Mouse (Mus musculus) stomach, postnatal 0 days (tissue): ENCODE results near the gene Brd7. TPM values are rescaled to one million over a fixed set of nuclear protein-coding genes. Genes with fewer than 3 reads are reported as not detected.
A peak's percentile ranks its signal among the peaks of the same experiment; 100 is the strongest.

Source experiments
- ATAC-seq: fragments of 200-750 bp; cut with Nextera tagmentation; 2 replicates; pipeline ENCODE4 v1.8.0; 2017; ENCODE audit not compliant: low FRiP score, low TSS enrichment
- DNase-seq: peaks from one replicate; pipeline ENCODE4 v3.0.0-alpha.2; 2016; ENCODE audit warnings: low spot score
- H3K27ac ChIP-seq: fragments of 300-500 bp; sonication (generic); replicated peaks from 2 replicates; pipeline ENCODE4 v1.5.1; 2014; ENCODE audit warnings: mild to moderate bottlenecking, control low read depth
- H3K27me3 ChIP-seq: fragments of 300-500 bp; sonication (generic); 2 replicates; pipeline ENCODE4 v1.6.1; 2014; ENCODE audit warnings: low read length; ENCODE audit not compliant: control insufficient read depth, insufficient read depth
- H3K36me3 ChIP-seq: fragments of 300-500 bp; sonication (generic); 2 replicates; pipeline ENCODE4 v1.6.1; 2014; ENCODE audit warnings: low read length, mixed read lengths; ENCODE audit not compliant: control insufficient read depth, insufficient read depth
- H3K4me1 ChIP-seq: fragments of 300-500 bp; sonication (generic); replicated peaks from 2 replicates; pipeline ENCODE4 v1.6.1; 2014; ENCODE audit warnings: antibody characterized with exemption; ENCODE audit not compliant: control insufficient read depth, insufficient read depth
- H3K4me2 ChIP-seq: fragments of 300-500 bp; sonication (generic); replicated peaks from 2 replicates; pipeline ENCODE4 v1.6.1; 2014; ENCODE audit warnings: low read depth, mild to moderate bottlenecking, control low read depth, moderate library complexity
- H3K4me3 ChIP-seq: fragments of 300-500 bp; sonication (generic); 2 replicates; pipeline ENCODE4 v1.5.1; 2014; ENCODE audit warnings: low read depth, low read length, control low read depth
- H3K9ac ChIP-seq: fragments of 300-500 bp; sonication (generic); 2 replicates; pipeline ENCODE4 v1.6.1; 2014; ENCODE audit warnings: mild to moderate bottlenecking, low read length, control low read depth, mixed read lengths
- H3K9me3 ChIP-seq: fragments of 300-500 bp; sonication (generic); 2 replicates; pipeline ENCODE4 v1.6.1; 2016; ENCODE audit warnings: low read length; ENCODE audit not compliant: control insufficient read depth
- CTCF ChIP-seq: IDR thresholded peaks from 2 replicates; pipeline ENCODE4 v1.5.1; 2016; ENCODE audit warnings: antibody characterized with exemption, low read depth, mild to moderate bottlenecking, moderate library complexity
- EP300 ChIP-seq: optimal IDR thresholded peaks from 2 replicates; pipeline ENCODE3; 2016; ENCODE audit warnings: antibody characterized with exemption
- WGBS: fragments of 180-500 bp; shearing (Covaris S2); extraction: QIAGEN DNeasy Blood & Tissue Kit; methylation state at CpG from one replicate; pipeline ENCODE4 v1.1.7; 2014; 5-methylcytosine and 5-hydroxymethylcytosine counted together
- polyA plus RNA-seq: library from polyadenylated mRNA; unstranded; fragments of >200 nt; fragmentation: Nextera tagmentation; extraction: Ambion mirVana; gene quantifications from 2 replicates; pipeline ENCODE4 v1.2.1, GENCODE M21; 2015

Brd7 gene
- polyA plus RNA-seq, 1 experiment from 2014 or later = 42.5 TPM

- DNase-seq = no peak
- no peak overlapping the region for H3K9ac ChIP-seq
- no peak overlapping the region for H3K4me3 ChIP-seq
- TF ChIP-seq CTCF (no peak), EP300 (no peak)
- WGBS = 86% methylated on average over 4 of the region's 4 CpGs
- H3K9me3 ChIP-seq = no peaks in the 10 kb centered on the region
- H3K27ac ChIP-seq = no peak overlapping the region
- H3K27me3 ChIP-seq = no peaks in the 10 kb centered on the region
- ATAC-seq = no peak
- no peak overlapping the region for H3K4me2 ChIP-seq
- H3K36me3 ChIP-seq = no peaks in the 10 kb centered on the region
- no peaks in the 10 kb centered on the region for H3K4me1 ChIP-seq
These were observed 56.2 kb downstream of the Brd7 start for GRCm38 (mm10) chr8:88305814-88306213.

GRCm38 (mm10) chr8:88301589-88302437 is 60.2 kb downstream of the Brd7 start:
- Histone ChIP-seq H3K9ac (no peak overlapping the region), H3K4me2 (no peak overlapping the region), H3K9me3 (no peaks in the 10 kb centered on the region), H3K4me3 (no peak overlapping the region), H3K27ac (no peak overlapping the region), H3K27me3 (no peaks in the 10 kb centered on the region), H3K4me1 (no peaks in the 10 kb centered on the region), H3K36me3 (no peaks in the 10 kb centered on the region)
- WGBS = 77% methylated on average over 15 of the region's 15 CpGs
- DNase-seq (no peak), ATAC-seq (no peak)
- TF ChIP-seq EP300 (no peak), CTCF (no peak)

GRCm38 (mm10) chr8:88299907-88300603 is 61.9 kb downstream of the Brd7 start:
- WGBS = 47% methylated on average over 10 of the region's 10 CpGs
- H3K27me3 ChIP-seq = no peaks in the 10 kb centered on the region
- no peak for DNase-seq
- H3K4me3 ChIP-seq = no peak overlapping the region
- no peak overlapping the region for H3K9ac ChIP-seq
- H3K27ac ChIP-seq = peak overlapping the region; percentile 13; the same call in 1 of the 2 replicates
- no peaks in the 10 kb centered on the region for H3K36me3 ChIP-seq
- TF ChIP-seq EP300 (no peak), CTCF (no peak)
- peak; percentile 31; the same call in 1 of the 2 replicates for ATAC-seq
- no peaks in the 10 kb centered on the region for H3K4me1 ChIP-seq
- H3K4me2 ChIP-seq = no peak overlapping the region
- no peaks in the 10 kb centered on the region for H3K9me3 ChIP-seq

- no peak for TF ChIP-seq CTCF
- no peak for TF ChIP-seq EP300
- H3K4me2 ChIP-seq = no peak overlapping the region
These were observed 63.3 kb downstream of the Brd7 start for GRCm38 (mm10) chr8:88298733-88299103.

GRCm38 (mm10) chr8:88297976-88298732 is 63.8 kb downstream of the Brd7 start:
- WGBS = 53% methylated on average over 12 of the region's 12 CpGs
- DNase-seq = no peak
- Histone ChIP-seq H3K4me3 (no peak overlapping the region), H3K27ac (no peak overlapping the region), H3K4me2 (no peak overlapping the region), H3K9ac (no peak overlapping the region), H3K36me3 (no peaks in the 10 kb centered on the region), H3K4me1 (no peaks in the 10 kb centered on the region), H3K9me3 (no peaks in the 10 kb centered on the region), H3K27me3 (no peaks in the 10 kb centered on the region)
- ATAC-seq = no peak
- no peak for TF ChIP-seq CTCF
- TF ChIP-seq EP300 = no peak

More at GRCm38 (mm10) chr8:88298733-88299103, 63.3 kb downstream of the Brd7 start:
- Histone ChIP-seq H3K4me1 (no peaks in the 10 kb centered on the region), H3K36me3 (no peaks in the 10 kb centered on the region), H3K27me3 (no peaks in the 10 kb centered on the region), H3K4me3 (no peak overlapping the region), H3K9ac (no peak overlapping the region), H3K27ac (no peak overlapping the region), H3K9me3 (no peaks in the 10 kb centered on the region)
- ATAC-seq = no peak
- 83% methylated on average over 10 of the region's 10 CpGs for WGBS
- no peak for DNase-seq
